Mouse (Mus musculus) MEL (cell line): ENCODE results near the gene Ap2m1. TPM values are rescaled to one million over a fixed set of nuclear protein-coding genes. Genes with fewer than 3 reads are reported as not detected.

Source experiments
- DNase-seq: peaks from one replicate; pipeline ENCODE4 v3.0.0; 2011; ENCODE audit warnings: low read depth, low spot score
- H3K27ac ChIP-seq: 2 replicates; pipeline ENCODE4 v1.5.1; 2012; ENCODE audit warnings: low read depth, mild to moderate bottlenecking, control low read depth, low read length, moderate library complexity; ENCODE audit not compliant: control insufficient read depth
- H3K27me3 ChIP-seq, 2 experiments: fragments of 150-350 bp in 1 of 2; sonication (generic) in 1 of 2; 2 replicates each; pipeline ENCODE4 v1.6.1; 2012; ENCODE audit warnings: low read length in 2 of 2, mild to moderate bottlenecking in 2 of 2, improper control_type of control experiment in 1 of 2, moderate library complexity in 1 of 2; ENCODE audit not compliant: insufficient read depth in 2 of 2, control insufficient read depth in 1 of 2
- H3K36me3 ChIP-seq, 2 experiments: 2 replicates each; pipeline ENCODE4 v1.6.1; 2012 to 2014; ENCODE audit warnings: low read length in 2 of 2, improper control_type of control experiment in 1 of 2, inconsistent platforms in 1 of 2, mild to moderate bottlenecking in 1 of 2; ENCODE audit not compliant: insufficient read depth in 2 of 2, control insufficient read depth in 1 of 2
- H3K4me1 ChIP-seq, 2 experiments: fragments of 150-350 bp in 1 of 2; sonication (generic) in 1 of 2; 2 replicates each; pipeline ENCODE4 v1.6.1; 2012; ENCODE audit warnings: low read length in 2 of 2, improper control_type of control experiment in 1 of 2, mild to moderate bottlenecking in 1 of 2; ENCODE audit not compliant: insufficient read depth in 2 of 2, control insufficient read depth in 1 of 2
- H3K4me3 ChIP-seq, 2 experiments: fragments of 150-350 bp in 1 of 2; sonication (generic) in 1 of 2; 2 replicates each; pipeline ENCODE4 v1.5.1; 2012; ENCODE audit warnings: low read depth in 2 of 2, low read length in 2 of 2, mild to moderate bottlenecking in 2 of 2, moderate library complexity in 2 of 2, control low read depth in 1 of 2, improper control_type of control experiment in 1 of 2; ENCODE audit not compliant: control insufficient read depth in 1 of 2, insufficient read depth in 1 of 2
- H3K79me2 ChIP-seq: 2 replicates; pipeline ENCODE4 v1.6.1; 2012; ENCODE audit warnings: mild to moderate bottlenecking, low read length, moderate library complexity; ENCODE audit not compliant: control insufficient read depth, poor library complexity, insufficient read depth
- H3K9ac ChIP-seq: 2 replicates; pipeline ENCODE4 v1.6.1; 2012; ENCODE audit warnings: low read depth, mild to moderate bottlenecking, control low read depth, low read length, moderate library complexity; ENCODE audit not compliant: control insufficient read depth, poor library complexity, severe bottlenecking
- H3K9me3 ChIP-seq: fragments of 150-350 bp; sonication (generic); replicated peaks from 2 replicates; pipeline ENCODE4 v1.6.1; 2012; ENCODE audit warnings: mild to moderate bottlenecking, low read length, improper control_type of control experiment, moderate library complexity; ENCODE audit not compliant: insufficient read depth
- BHLHE40 ChIP-seq: IDR thresholded peaks from 2 replicates; pipeline ENCODE4 v1.6.1; 2012; ENCODE audit warnings: low read depth, mild to moderate bottlenecking, inconsistent platforms, low read length, improper control_type of control experiment, borderline replicate concordance
- CHD1 ChIP-seq: IDR thresholded peaks from 2 replicates; pipeline ENCODE4 v1.6.1; 2012; ENCODE audit warnings: low read depth, mild to moderate bottlenecking, inconsistent platforms, low read length, improper control_type of control experiment
- CHD2 ChIP-seq: IDR thresholded peaks from 2 replicates; pipeline ENCODE4 v1.6.1; 2011; ENCODE audit warnings: low read length, improper control_type of control experiment
- CTCF ChIP-seq, 3 experiments: IDR thresholded peaks in 2 of 3; conservative IDR thresholded peaks in 1 of 3; 2 replicates each; pipeline ENCODE4 v1.5.1; 2011 to 2012; ENCODE audit warnings: low read length in 3 of 3, low read depth in 2 of 3, mild to moderate bottlenecking in 2 of 3, improper control_type of control experiment in 1 of 3, inconsistent platforms in 1 of 3, mixed read lengths in 1 of 3, moderate library complexity in 1 of 3; ENCODE audit not compliant: control insufficient read depth in 1 of 3, insufficient read depth in 1 of 3, poor library complexity in 1 of 3, severe bottlenecking in 1 of 3
- E2F4 ChIP-seq: IDR thresholded peaks from 2 replicates; pipeline ENCODE4 v1.6.1; 2011; ENCODE audit warnings: low read depth, low read length, improper control_type of control experiment, borderline replicate concordance
- GABPA ChIP-seq: IDR thresholded peaks from 2 replicates; pipeline ENCODE4 v1.6.1; 2012; ENCODE audit warnings: low read depth, mild to moderate bottlenecking, inconsistent platforms, low read length, improper control_type of control experiment, moderate library complexity
- MAFK ChIP-seq: IDR thresholded peaks from 2 replicates; pipeline ENCODE4 v1.6.1; 2011; ENCODE audit warnings: low read depth, mild to moderate bottlenecking, low read length, improper control_type of control experiment, borderline replicate concordance
- MAZ ChIP-seq: IDR thresholded peaks from 2 replicates; pipeline ENCODE4 v1.6.1; 2012; ENCODE audit warnings: low read depth, mild to moderate bottlenecking, inconsistent platforms, low read length, improper control_type of control experiment
- MEF2A ChIP-seq: IDR thresholded peaks from 2 replicates; pipeline ENCODE4 v1.6.1; 2014; ENCODE audit warnings: low read depth, mild to moderate bottlenecking, inconsistent platforms, low read length, improper control_type of control experiment; ENCODE audit not compliant: poor library complexity, insufficient replicate concordance, severe bottlenecking; ENCODE audit errors: extremely low read depth
- MXI1 ChIP-seq: IDR thresholded peaks from 2 replicates; pipeline ENCODE4 v1.6.1; 2011; ENCODE audit warnings: mild to moderate bottlenecking, low read depth, low read length, improper control_type of control experiment
- MYB ChIP-seq: IDR thresholded peaks from 2 replicates; pipeline ENCODE4 v1.6.1; 2011; ENCODE audit warnings: mild to moderate bottlenecking, low read depth, low read length, improper control_type of control experiment
- NELFE ChIP-seq: IDR thresholded peaks from 2 replicates; pipeline ENCODE4 v1.6.1; 2011; ENCODE audit warnings: low read depth, low read length, improper control_type of control experiment
- NRF1 ChIP-seq: IDR thresholded peaks from 2 replicates; pipeline ENCODE4 v1.6.1; 2014; ENCODE audit warnings: low read depth, mild to moderate bottlenecking, inconsistent platforms, low read length, improper control_type of control experiment, moderate library complexity; ENCODE audit not compliant: poor library complexity, insufficient read depth, severe bottlenecking
- POLR2AphosphoS5 ChIP-seq: IDR thresholded peaks from 2 replicates; pipeline ENCODE4 v1.6.1; 2012; ENCODE audit warnings: low read depth, borderline replicate concordance, mild to moderate bottlenecking, inconsistent platforms, low read length, moderate library complexity, mixed read lengths
- RAD21 ChIP-seq: IDR thresholded peaks from 2 replicates; pipeline ENCODE4 v1.6.1; 2011; ENCODE audit warnings: mild to moderate bottlenecking, low read depth, low read length, improper control_type of control experiment
- SIN3A ChIP-seq: IDR thresholded peaks from 2 replicates; pipeline ENCODE4 v1.6.1; 2012; ENCODE audit warnings: low read length, improper control_type of control experiment, inconsistent platforms
- TAL1 ChIP-seq: IDR thresholded peaks from 2 replicates; pipeline ENCODE4 v1.6.1; 2012; ENCODE audit warnings: mild to moderate bottlenecking, inconsistent platforms, low read length, moderate library complexity, mixed read lengths
- TBP ChIP-seq: IDR thresholded peaks from 2 replicates; pipeline ENCODE4 v1.8.0; 2011; ENCODE audit warnings: low read depth, low read length, improper control_type of control experiment
- UBTF ChIP-seq: IDR thresholded peaks from 2 replicates; pipeline ENCODE4 v1.6.1; 2012; ENCODE audit warnings: low read depth, mild to moderate bottlenecking, inconsistent platforms, low read length, improper control_type of control experiment, moderate library complexity, borderline replicate concordance; ENCODE audit not compliant: insufficient read depth
- USF1 ChIP-seq: IDR thresholded peaks from 2 replicates; pipeline ENCODE4 v1.6.1; 2014; ENCODE audit warnings: low read depth, mild to moderate bottlenecking, inconsistent platforms, low read length, improper control_type of control experiment, moderate library complexity
- ZC3H11A ChIP-seq: IDR thresholded peaks from 2 replicates; pipeline ENCODE4 v1.6.1; 2012; ENCODE audit warnings: low read depth, mild to moderate bottlenecking, inconsistent platforms, low read length, improper control_type of control experiment
- ZKSCAN1 ChIP-seq: IDR thresholded peaks from 2 replicates; pipeline ENCODE4 v1.6.1; 2012; ENCODE audit warnings: low read depth, mild to moderate bottlenecking, inconsistent platforms, low read length, improper control_type of control experiment, moderate library complexity
- polyA plus RNA-seq, 2 experiments: library from polyadenylated mRNA; stranded (reverse) in 1 of 2; unstranded in 1 of 2; fragments of >175 nt in 1 of 2; fragments of >200 nt in 1 of 2; gene quantifications; 2 replicates each; pipeline versions ENCODE4 v1.2.1 to v1.2.4; 2012; ENCODE audit warnings: low replicate concordance in 2 of 2, low read depth in 1 of 2; ENCODE audit not compliant: insufficient read length in 2 of 2, insufficient read depth in 1 of 2, missing spikeins in 1 of 2
- total RNA-seq: library from RNA; depleted of rRNA; stranded (reverse); fragments of 300-350 nt; gene quantifications from 2 replicates; pipeline ENCODE4 v1.2.3, GENCODE M21; 2012

Ap2m1 gene
- total and polyA plus RNA-seq, 3 experiments, result 185 to 1,810 (median 312) TPM

DNA sequence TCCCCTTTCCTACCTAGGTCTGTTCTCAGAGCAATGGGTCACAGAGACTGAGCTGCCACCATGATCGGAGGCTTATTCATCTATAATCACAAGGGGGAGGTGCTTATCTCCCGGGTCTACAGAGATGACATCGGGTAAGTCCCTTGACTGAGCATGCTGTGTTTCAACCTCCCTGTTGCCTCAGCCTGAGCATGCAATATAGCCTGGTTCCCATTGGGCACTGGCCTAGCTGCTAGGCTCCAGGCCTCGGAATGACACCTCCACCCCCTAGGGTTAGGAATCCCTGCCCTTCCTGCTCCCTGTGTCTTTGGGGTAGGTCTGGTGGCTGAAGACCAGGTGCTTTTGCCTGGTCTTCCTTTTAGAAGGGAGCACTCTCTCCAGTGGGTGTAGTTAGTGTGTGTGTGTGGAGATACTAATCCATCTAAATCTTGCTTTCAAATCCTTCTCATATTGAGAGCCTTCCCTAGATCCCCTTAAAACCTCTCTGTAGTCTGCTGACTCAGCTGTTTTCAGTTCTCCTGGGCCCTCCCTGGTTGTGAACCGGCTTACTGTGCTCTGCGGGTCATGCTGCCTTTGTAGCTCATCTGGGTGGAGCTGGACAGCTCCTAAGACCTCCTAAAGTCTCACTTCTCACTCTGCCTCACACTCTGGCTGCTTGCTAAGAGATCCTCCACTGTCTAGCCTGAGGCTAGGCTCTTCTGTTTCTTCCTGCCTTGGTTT lies 2.5 kb downstream of the Ap2m1 start:
- TF ChIP-seq SIN3A (0 out of 2 replicates have a peak, but pooled peaks have one; percentile 42), USF1 (no peak), MAZ (no peak), POLR2AphosphoS5 (no peak), BHLHE40 (no peak), NRF1 (no peak), RAD21 (no peak), ZC3H11A (no peak), TAL1 (no peak), MAFK (peak; percentile 94), TBP (no peak), ZKSCAN1 (no peak), NELFE (no peak), CTCF (IDR thresholded peaks at IDR 0.05 in 2 of 3, conservative IDR thresholded peaks at IDR 0.05 in 1 of 3; ENCODE audit: control insufficient read depth in 1 of 3, insufficient read depth in 1 of 3, low read depth in 2 of 3, low read length in 3 of 3, poor library complexity in 1 of 3, severe bottlenecking in 1 of 3) (no peak), MYB (no peak), GABPA (no peak), E2F4 (no peak), MXI1 (peak; percentile 23; the same call in 1 of the 2 replicates), UBTF (no peak), CHD1 (no peak), CHD2 (no peak), MEF2A (no peak)
- Histone ChIP-seq H3K79me2 (peaks cover 24% of the 10 kb centered on the region), H3K36me3 (peaks cover 6 to 39% of the 10 kb centered on the region in 2 experiments), H3K4me3 (peak overlapping the region in 1 of 2 experiments; percentile 73; a peak in 1 of 4 replicates), H3K9ac (peak overlapping the region; percentile 82), H3K9me3 (no peaks in the 10 kb centered on the region), H3K4me1 (peaks cover 11 to 38% of the 10 kb centered on the region in 2 experiments), H3K27me3 (no peaks in the 10 kb centered on the region), H3K27ac (peak overlapping the region; percentile 23)
- DNase-seq, result peak; percentile 43
